Mouse (Mus musculus): ENCODE measurements around the gene Ggt6.

GRCm38 (mm10) chr11:72397072-72397471 is 38.3 kb upstream of the Ggt6 start:
- TF ChIP-seq POLR2A (IDR thresholded peaks at IDR 0.05; ENCODE audit: extremely low read depth, insufficient read depth, low read length): no peak
- TF ChIP-seq CTCF (IDR thresholded peaks at IDR 0.05; ENCODE audit: extremely low read depth, insufficient read depth, low read length): no peak
